Mouse (Mus musculus): Measurements from ENCODE around the gene Cish. TPM values are rescaled to one million over a fixed set of nuclear protein-coding genes. Genes with fewer than 3 reads are reported as not detected.

Cish gene
- polyA plus RNA-seq, 2 experiments: 2.8 to 6.0 TPM

DNA sequence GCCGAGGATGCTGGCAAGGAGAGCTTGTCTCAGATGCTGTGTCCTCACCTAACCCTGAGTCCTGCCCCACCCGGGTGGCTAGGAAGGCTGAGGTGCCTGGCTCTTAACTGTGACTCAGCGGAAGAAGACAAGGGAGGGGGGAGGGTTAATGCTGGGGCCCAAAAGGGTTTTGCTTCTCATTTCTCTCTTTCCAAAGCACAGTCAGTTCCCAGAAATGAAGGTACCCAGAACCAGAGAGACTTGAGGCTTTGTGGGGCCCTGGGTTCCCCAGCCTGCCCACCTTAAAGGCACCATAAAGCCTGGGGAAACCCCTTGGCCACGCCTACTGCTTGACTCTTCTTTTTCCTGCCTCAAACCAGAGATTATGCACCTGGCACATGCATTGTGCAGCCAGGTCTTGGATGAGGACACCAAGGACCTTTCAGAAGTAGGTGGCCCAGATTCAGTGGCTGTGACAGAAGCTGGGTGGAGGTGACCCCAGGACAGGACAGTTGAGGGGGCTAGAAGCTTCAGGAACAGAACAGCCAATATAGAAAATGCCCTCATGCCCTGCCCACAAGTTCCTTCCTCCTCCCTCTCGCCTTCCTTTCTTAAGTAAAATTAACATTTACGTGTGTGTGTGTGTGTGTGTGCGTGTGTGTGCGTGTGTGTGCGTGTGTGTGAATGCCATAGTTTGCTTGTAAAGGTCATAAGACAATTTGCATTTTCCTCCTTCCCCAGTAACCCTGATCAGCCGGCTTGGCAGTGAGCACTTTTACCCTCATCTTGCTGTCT lies 17.2 kb downstream of the Cish start:
- TF ChIP-seq EP300 (IDR thresholded peaks at IDR 0.05; ENCODE audit: low read depth) (no peak), CTCF (IDR thresholded peaks at IDR 0.05; ENCODE audit: low read depth) (no peak)
- Histone ChIP-seq H3K27ac (no peak overlapping the region; the same call in 1 of the 2 replicates), H3K4me2 (ENCODE audit: low read depth) (peak overlapping the region; percentile 27), H3K9ac (replicated peaks) (no peak overlapping the region), H3K36me3 (replicated peaks; ENCODE audit: control insufficient read depth, insufficient read depth, low read depth) (no peaks in the 10 kb centered on the region), H3K27me3 (ENCODE audit: control insufficient read depth, insufficient read depth, low read length) (no peaks in the 10 kb centered on the region), H3K9me3 (ENCODE audit: control insufficient read depth, low read length) (no peaks in the 10 kb centered on the region), H3K4me3 (ENCODE audit: insufficient read depth in 1 of 2, low read depth in 2 of 2, low read length in 2 of 2) (no peak overlapping the region), H3K4me1 (replicated peaks; ENCODE audit: control insufficient read depth in 2 of 2, insufficient read depth in 2 of 2, low read length in 1 of 2) (peaks cover 13 to 27% of the 10 kb centered on the region in 2 experiments)
- WGBS (ENCODE audit: insufficient replicate concordance): 11% methylated on average over 10 of the region's 10 CpGs
- peak in 1 of 3 experiments; percentile 90 for DNase-seq (ENCODE audit: low read depth in 3 of 3, low spot score in 3 of 3)
- ATAC-seq (ENCODE audit: insufficient read depth): peak; percentile 84

GRCm38 (mm10) chr9:107313926-107314325 lies 18.1 kb downstream of the Cish start:
- DNase-seq (ENCODE audit: low read depth in 3 of 3, low spot score in 3 of 3) (no peak), ATAC-seq (ENCODE audit: insufficient read depth) (no peak)
- Histone ChIP-seq H3K9me3 (ENCODE audit: control insufficient read depth, low read length) (no peaks in the 10 kb centered on the region), H3K27me3 (ENCODE audit: control insufficient read depth, insufficient read depth, low read length) (no peaks in the 10 kb centered on the region), H3K27ac (no peak overlapping the region), H3K4me3 (ENCODE audit: insufficient read depth in 1 of 2, low read depth in 2 of 2, low read length in 2 of 2) (no peak overlapping the region), H3K36me3 (replicated peaks; ENCODE audit: control insufficient read depth, insufficient read depth, low read depth) (no peaks in the 10 kb centered on the region), H3K4me2 (ENCODE audit: low read depth) (no peak overlapping the region), H3K4me1 (replicated peaks; ENCODE audit: control insufficient read depth in 2 of 2, insufficient read depth in 2 of 2, low read length in 1 of 2) (peaks cover 12 to 21% of the 10 kb centered on the region in 2 experiments), H3K9ac (replicated peaks) (no peak overlapping the region)
- no peak for TF ChIP-seq EP300 (IDR thresholded peaks at IDR 0.05; ENCODE audit: low read depth)
- WGBS (ENCODE audit: insufficient replicate concordance): 27% methylated on average over 3 of the region's 3 CpGs

DNA sequence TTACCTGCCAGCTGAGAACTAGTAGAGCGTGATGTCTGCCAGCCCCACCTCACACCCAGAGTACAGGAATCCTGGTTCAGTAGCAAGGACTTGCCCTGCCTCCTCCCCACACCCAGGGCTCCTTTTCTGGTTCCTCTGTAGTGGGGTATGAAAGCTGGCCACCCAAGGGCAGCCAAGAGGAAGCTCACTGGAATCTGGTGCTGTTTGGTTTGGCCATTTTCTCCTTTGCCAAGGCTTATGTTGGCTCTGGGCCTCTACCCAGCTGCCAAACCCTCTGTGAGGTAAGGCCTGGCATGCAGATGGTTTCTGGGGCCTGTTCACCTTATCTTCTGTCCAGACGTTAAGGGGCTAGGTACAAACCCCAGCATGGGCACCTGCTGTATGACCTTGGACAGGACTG lies 20.0 kb downstream of the Cish start:
- WGBS (ENCODE audit: insufficient replicate concordance): 51% methylated on average over 2 of the region's 2 CpGs
- no peak for DNase-seq (ENCODE audit: low read depth in 3 of 3, low spot score in 3 of 3)

DNA sequence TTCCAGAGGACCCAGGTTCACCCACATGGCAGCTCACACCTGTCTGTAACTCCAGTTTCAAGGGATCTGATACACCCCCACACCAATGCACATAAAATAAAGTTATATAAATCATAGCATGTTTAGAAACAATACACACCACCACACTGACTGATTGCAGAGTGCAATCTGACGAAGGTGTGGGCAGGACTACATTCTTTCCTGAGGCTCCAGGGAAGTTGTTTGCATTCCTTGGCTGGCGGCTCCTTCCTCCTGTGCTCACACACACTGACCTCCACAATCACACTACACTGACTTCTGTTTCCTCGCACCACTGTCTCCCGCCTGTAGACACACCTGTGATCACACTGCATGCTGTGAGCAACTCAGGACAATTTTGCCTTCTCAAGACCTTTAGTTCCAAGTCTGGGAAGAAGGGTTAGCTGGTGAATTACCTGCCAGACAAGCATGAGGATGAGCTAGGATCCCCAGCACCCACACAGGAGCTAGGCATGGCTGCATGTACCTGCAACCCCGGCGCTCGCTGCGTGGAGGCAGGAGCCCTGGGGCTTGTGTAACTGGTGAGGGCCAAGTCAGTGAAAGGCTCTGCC lies 26.7 kb downstream of the Cish start:
- Histone ChIP-seq H3K4me2 (ENCODE audit: low read depth) (no peak overlapping the region), H3K36me3 (replicated peaks; ENCODE audit: control insufficient read depth, insufficient read depth, low read depth) (no peaks in the 10 kb centered on the region), H3K4me3 (ENCODE audit: insufficient read depth in 1 of 2, low read depth in 2 of 2, low read length in 2 of 2) (no peak overlapping the region), H3K4me1 (replicated peaks; ENCODE audit: control insufficient read depth in 2 of 2, insufficient read depth in 2 of 2, low read length in 1 of 2) (no peaks in the 10 kb centered on the region; a peak in 1 of 4 replicates), H3K27ac (no peak overlapping the region), H3K27me3 (ENCODE audit: control insufficient read depth, insufficient read depth, low read length) (no peaks in the 10 kb centered on the region), H3K9ac (replicated peaks) (no peak overlapping the region), H3K9me3 (ENCODE audit: control insufficient read depth, low read length) (no peaks in the 10 kb centered on the region)
- TF ChIP-seq EP300 (IDR thresholded peaks at IDR 0.05; ENCODE audit: low read depth) (no peak), CTCF (IDR thresholded peaks at IDR 0.05; ENCODE audit: low read depth) (no peak; the same call in 1 of the 2 replicates)
- ATAC-seq (ENCODE audit: insufficient read depth) (no peak), DNase-seq (ENCODE audit: low read depth in 3 of 3, low spot score in 3 of 3) (no peak)
- WGBS (ENCODE audit: insufficient replicate concordance): 76% methylated on average over 8 of the region's 8 CpGs

More for the DNA sequence above, 20.0 kb downstream of the Cish start:
- no peak overlapping the region for H3K4me2 ChIP-seq (ENCODE audit: low read depth)
- H3K9ac ChIP-seq (replicated peaks): no peak overlapping the region
- ATAC-seq (ENCODE audit: insufficient read depth): no peak
- H3K4me3 ChIP-seq (ENCODE audit: insufficient read depth in 1 of 2, low read depth in 2 of 2, low read length in 2 of 2): no peak overlapping the region
- H3K4me1 ChIP-seq (replicated peaks; ENCODE audit: control insufficient read depth in 2 of 2, insufficient read depth in 2 of 2, low read length in 1 of 2): peaks cover 12 to 21% of the 10 kb centered on the region in 2 experiments
- H3K27ac ChIP-seq: no peak overlapping the region
- H3K36me3 ChIP-seq (replicated peaks; ENCODE audit: control insufficient read depth, insufficient read depth, low read depth): no peaks in the 10 kb centered on the region
- no peaks in the 10 kb centered on the region for H3K9me3 ChIP-seq (ENCODE audit: control insufficient read depth, low read length)
- no peak for TF ChIP-seq EP300 (IDR thresholded peaks at IDR 0.05; ENCODE audit: low read depth)
- no peak for TF ChIP-seq CTCF (IDR thresholded peaks at IDR 0.05; ENCODE audit: low read depth)
- H3K27me3 ChIP-seq (ENCODE audit: control insufficient read depth, insufficient read depth, low read length): no peaks in the 10 kb centered on the region

- Histone ChIP-seq H3K4me2 (ENCODE audit: low read depth) (no peak overlapping the region), H3K27me3 (ENCODE audit: control insufficient read depth, insufficient read depth, low read length) (no peaks in the 10 kb centered on the region), H3K9me3 (ENCODE audit: control insufficient read depth, low read length) (no peaks in the 10 kb centered on the region), H3K27ac (no peak overlapping the region), H3K36me3 (replicated peaks; ENCODE audit: control insufficient read depth, insufficient read depth, low read depth) (no peaks in the 10 kb centered on the region), H3K9ac (replicated peaks) (no peak overlapping the region), H3K4me1 (replicated peaks; ENCODE audit: control insufficient read depth in 2 of 2, insufficient read depth in 2 of 2, low read length in 1 of 2) (no peaks in the 10 kb centered on the region; a peak in 1 of 4 replicates), H3K4me3 (ENCODE audit: insufficient read depth in 1 of 2, low read depth in 2 of 2, low read length in 2 of 2) (no peak overlapping the region)
- WGBS (ENCODE audit: insufficient replicate concordance): 25% methylated on average over 6 of the region's 6 CpGs
- TF ChIP-seq EP300 (IDR thresholded peaks at IDR 0.05; ENCODE audit: low read depth) (no peak), CTCF (IDR thresholded peaks at IDR 0.05; ENCODE audit: low read depth) (no peak)
- no peak for DNase-seq (ENCODE audit: low read depth in 3 of 3, low spot score in 3 of 3)
- no peak for ATAC-seq (ENCODE audit: insufficient read depth)
Measured at GRCm38 (mm10) chr9:107323558-107323957, 27.7 kb downstream of the Cish start.

Measured in liver, embryonic 14.5 days (tissue).